Mouse (Mus musculus): ENCODE results near the gene Kif3a. TPM values are rescaled to one million over a fixed set of nuclear protein-coding genes. Genes with fewer than 3 reads are reported as not detected.
A peak's percentile ranks its signal among the peaks of the same experiment; 100 is the strongest.

The Kif3a gene
- polyA plus RNA-seq, 2 experiments = 38.3 to 63.7 TPM

- no peak overlapping the region for H3K4me2 ChIP-seq (replicated peaks; ENCODE audit: low read depth, low read length, severe bottlenecking)
- no peaks in the 10 kb centered on the region for H3K27me3 ChIP-seq (ENCODE audit: control insufficient read depth, insufficient read depth, low read length)
- ATAC-seq (ENCODE audit: low FRiP score, low read depth) = no peak
- H3K9me3 ChIP-seq (ENCODE audit: control insufficient read depth, low read length) = no peaks in the 10 kb centered on the region
- DNase-seq (ENCODE audit: low spot score) = no peak
- no peak overlapping the region for H3K9ac ChIP-seq (ENCODE audit: low read depth, low read length, severe bottlenecking)
- no peak overlapping the region for H3K4me3 ChIP-seq (replicated peaks; ENCODE audit: low read length)
- no peaks in the 10 kb centered on the region for H3K4me1 ChIP-seq (ENCODE audit: control insufficient read depth, insufficient read depth, low read length)
- 72% methylated on average over 7 of the region's 7 CpGs for WGBS
- peaks cover 34% of the 10 kb centered on the region for H3K36me3 ChIP-seq (ENCODE audit: control insufficient read depth, insufficient read depth, low read length)
- TF ChIP-seq POLR2A (IDR thresholded peaks at IDR 0.05; ENCODE audit: borderline replicate concordance, extremely low read depth, insufficient read depth, insufficient read length) = no peak
- H3K27ac ChIP-seq (replicated peaks; ENCODE audit: low read depth, low read length) = no peak overlapping the region
These were observed 24.2 kb upstream of the Kif3a start for GRCm38 (mm10) chr11:53543021-53543420.

GRCm38 (mm10) chr11:53546271-53546670, 20.9 kb upstream of the Kif3a start:
- Histone ChIP-seq H3K9ac (ENCODE audit: low read depth, low read length, severe bottlenecking) (no peak overlapping the region), H3K27ac (replicated peaks; ENCODE audit: low read depth, low read length) (no peak overlapping the region), H3K4me3 (replicated peaks; ENCODE audit: low read length) (no peak overlapping the region), H3K4me1 (ENCODE audit: control insufficient read depth, insufficient read depth, low read length) (no peaks in the 10 kb centered on the region), H3K36me3 (ENCODE audit: control insufficient read depth, insufficient read depth, low read length) (peaks cover 13% of the 10 kb centered on the region), H3K9me3 (ENCODE audit: control insufficient read depth, low read length) (no peaks in the 10 kb centered on the region), H3K4me2 (replicated peaks; ENCODE audit: low read depth, low read length, severe bottlenecking) (no peak overlapping the region), H3K27me3 (ENCODE audit: control insufficient read depth, insufficient read depth, low read length) (no peaks in the 10 kb centered on the region)
- no peak for TF ChIP-seq POLR2A (IDR thresholded peaks at IDR 0.05; ENCODE audit: borderline replicate concordance, extremely low read depth, insufficient read depth, insufficient read length)
- WGBS = 33% methylated on average over 6 of the region's 6 CpGs
- ATAC-seq (ENCODE audit: low FRiP score, low read depth) (peak; percentile 45; the same call in 1 of the 2 replicates), DNase-seq (ENCODE audit: low spot score) (peak; percentile 22)

GRCm38 (mm10) chr11:53547566-53547965, 19.6 kb upstream of the Kif3a start:
- TF ChIP-seq POLR2A (IDR thresholded peaks at IDR 0.05; ENCODE audit: borderline replicate concordance, extremely low read depth, insufficient read depth, insufficient read length) = no peak
- no peak for DNase-seq (ENCODE audit: low spot score)

GRCm38 (mm10) chr11:53548036-53548605, 19.1 kb upstream of the Kif3a start:
- H3K9ac ChIP-seq (ENCODE audit: low read depth, low read length, severe bottlenecking) = no peak overlapping the region
- DNase-seq (ENCODE audit: low spot score) (no peak), ATAC-seq (ENCODE audit: low FRiP score, low read depth) (no peak)
- no peaks in the 10 kb centered on the region for H3K9me3 ChIP-seq (ENCODE audit: control insufficient read depth, low read length)
- WGBS = 80% methylated on average over 19 of the region's 19 CpGs
- H3K4me1 ChIP-seq (ENCODE audit: control insufficient read depth, insufficient read depth, low read length) = no peaks in the 10 kb centered on the region
- no peak overlapping the region for H3K27ac ChIP-seq (replicated peaks; ENCODE audit: low read depth, low read length)
- H3K27me3 ChIP-seq (ENCODE audit: control insufficient read depth, insufficient read depth, low read length) = no peaks in the 10 kb centered on the region
- no peak overlapping the region for H3K4me3 ChIP-seq (replicated peaks; ENCODE audit: low read length)
- no peak overlapping the region for H3K4me2 ChIP-seq (replicated peaks; ENCODE audit: low read depth, low read length, severe bottlenecking)
- TF ChIP-seq POLR2A (IDR thresholded peaks at IDR 0.05; ENCODE audit: borderline replicate concordance, extremely low read depth, insufficient read depth, insufficient read length) = no peak
- H3K36me3 ChIP-seq (ENCODE audit: control insufficient read depth, insufficient read depth, low read length) = no peaks in the 10 kb centered on the region

More at GRCm38 (mm10) chr11:53547566-53547965, 19.6 kb upstream of the Kif3a start:
- WGBS = 84% methylated on average over 6 of the region's 6 CpGs
- no peak overlapping the region for H3K4me3 ChIP-seq (replicated peaks; ENCODE audit: low read length)
- no peak overlapping the region for H3K9ac ChIP-seq (ENCODE audit: low read depth, low read length, severe bottlenecking)
- H3K36me3 ChIP-seq (ENCODE audit: control insufficient read depth, insufficient read depth, low read length) = 0 out of 2 replicates have a peak, but pooled peaks cover 2% of the 10 kb centered on the region
- H3K4me2 ChIP-seq (replicated peaks; ENCODE audit: low read depth, low read length, severe bottlenecking) = no peak overlapping the region
- no peak for ATAC-seq (ENCODE audit: low FRiP score, low read depth)
- H3K9me3 ChIP-seq (ENCODE audit: control insufficient read depth, low read length) = no peaks in the 10 kb centered on the region
- no peaks in the 10 kb centered on the region for H3K27me3 ChIP-seq (ENCODE audit: control insufficient read depth, insufficient read depth, low read length)
- H3K27ac ChIP-seq (replicated peaks; ENCODE audit: low read depth, low read length) = no peak overlapping the region
- no peaks in the 10 kb centered on the region for H3K4me1 ChIP-seq (ENCODE audit: control insufficient read depth, insufficient read depth, low read length)

GRCm38 (mm10) chr11:53550714-53551113, 16.5 kb upstream of the Kif3a start:
- Histone ChIP-seq H3K27ac (replicated peaks; ENCODE audit: low read depth, low read length) (no peak overlapping the region), H3K9me3 (ENCODE audit: control insufficient read depth, low read length) (no peaks in the 10 kb centered on the region), H3K36me3 (ENCODE audit: control insufficient read depth, insufficient read depth, low read length) (no peaks in the 10 kb centered on the region), H3K4me3 (replicated peaks; ENCODE audit: low read length) (no peak overlapping the region), H3K9ac (ENCODE audit: low read depth, low read length, severe bottlenecking) (no peak overlapping the region), H3K27me3 (ENCODE audit: control insufficient read depth, insufficient read depth, low read length) (no peaks in the 10 kb centered on the region), H3K4me1 (ENCODE audit: control insufficient read depth, insufficient read depth, low read length) (no peaks in the 10 kb centered on the region), H3K4me2 (replicated peaks; ENCODE audit: low read depth, low read length, severe bottlenecking) (no peak overlapping the region)
- no peak for TF ChIP-seq POLR2A (IDR thresholded peaks at IDR 0.05; ENCODE audit: borderline replicate concordance, extremely low read depth, insufficient read depth, insufficient read length)
- DNase-seq (ENCODE audit: low spot score) (no peak), ATAC-seq (ENCODE audit: low FRiP score, low read depth) (no peak)
- WGBS = 91% methylated on average over 1 of the region's 1 CpGs
